Mouse (Mus musculus): ENCODE results near the gene Dennd1a. TPM values are rescaled to one million over a fixed set of nuclear protein-coding genes. Genes with fewer than 3 reads are reported as not detected.

Dennd1a gene
- polyA plus RNA-seq, 1 experiment from 2014 or later = 10.3 TPM

DNA sequence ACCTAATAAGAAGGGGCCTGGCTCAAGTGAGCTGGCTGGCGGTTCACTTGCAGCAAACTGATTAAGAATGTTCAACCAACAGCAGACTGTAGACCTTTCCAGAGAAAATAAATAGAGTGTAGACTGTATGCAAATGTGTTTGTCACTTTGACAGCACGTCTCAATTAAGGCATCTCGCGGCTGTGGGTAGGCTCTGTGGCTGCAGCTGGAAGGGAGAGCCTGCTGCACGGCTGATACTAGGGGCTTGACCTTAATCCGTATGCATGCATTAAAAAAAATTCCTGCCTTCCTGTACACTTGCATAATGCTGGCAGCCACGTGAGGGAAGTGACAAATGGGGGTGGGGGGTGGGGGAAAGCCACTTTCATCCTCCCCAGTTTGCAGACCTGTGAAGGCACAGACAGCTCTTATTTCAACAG lies 445.0 kb downstream of the Dennd1a start:
- Histone ChIP-seq H3K4me3 (ENCODE audit: low read depth, low read length) (no peak overlapping the region), H3K4me2 (replicated peaks; ENCODE audit: low read depth) (no peak overlapping the region), H3K27me3 (replicated peaks; ENCODE audit: control insufficient read depth, insufficient read depth, low read length) (no peaks in the 10 kb centered on the region), H3K9me3 (ENCODE audit: control insufficient read depth) (no peaks in the 10 kb centered on the region), H3K9ac (ENCODE audit: low read depth, low read length) (no peak overlapping the region), H3K36me3 (ENCODE audit: control insufficient read depth, insufficient read depth) (no peaks in the 10 kb centered on the region; the same call in 1 of the 2 replicates), H3K4me1 (replicated peaks; ENCODE audit: control insufficient read depth, insufficient read depth, low read length) (peaks cover 5% of the 10 kb centered on the region; the same call in 1 of the 2 replicates), H3K27ac (ENCODE audit: low read depth, low read length) (no peak overlapping the region)
- no peak for TF ChIP-seq CTCF (IDR thresholded peaks at IDR 0.05; ENCODE audit: low read depth)
- WGBS = 40% methylated on average over 7 of the region's 7 CpGs
- ATAC-seq = no peak

DNA sequence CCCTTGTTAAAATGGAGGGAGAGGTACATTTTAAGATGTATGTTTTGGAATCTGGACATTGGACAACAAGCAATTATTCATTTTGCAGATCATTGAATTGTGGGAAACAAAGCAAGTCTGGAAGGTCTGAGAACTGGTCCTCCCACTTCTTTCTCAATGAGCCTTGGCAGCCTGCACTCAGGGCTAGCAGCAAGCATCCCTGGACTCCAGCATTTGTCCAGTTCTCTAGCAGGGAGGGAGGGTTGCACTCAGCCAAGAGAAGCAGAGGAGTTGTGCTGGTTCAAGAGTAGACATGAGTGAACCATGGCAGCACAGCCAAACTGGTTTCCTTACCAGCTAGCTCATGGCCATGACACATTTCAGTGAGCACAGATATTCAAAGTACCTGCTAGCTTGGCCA lies 447.3 kb downstream of the Dennd1a start:
- ATAC-seq = no peak
- no peak overlapping the region for H3K4me3 ChIP-seq (ENCODE audit: low read depth, low read length)
- H3K9ac ChIP-seq (ENCODE audit: low read depth, low read length) = no peak overlapping the region
- no peaks in the 10 kb centered on the region for H3K27me3 ChIP-seq (replicated peaks; ENCODE audit: control insufficient read depth, insufficient read depth, low read length)
- TF ChIP-seq CTCF (IDR thresholded peaks at IDR 0.05; ENCODE audit: low read depth) = no peak
- H3K4me2 ChIP-seq (replicated peaks; ENCODE audit: low read depth) = no peak overlapping the region
- H3K27ac ChIP-seq (ENCODE audit: low read depth, low read length) = no peak overlapping the region
- H3K9me3 ChIP-seq (ENCODE audit: control insufficient read depth) = no peaks in the 10 kb centered on the region
- H3K4me1 ChIP-seq (replicated peaks; ENCODE audit: control insufficient read depth, insufficient read depth, low read length) = peaks cover 5% of the 10 kb centered on the region; the same call in 1 of the 2 replicates
- H3K36me3 ChIP-seq (ENCODE audit: control insufficient read depth, insufficient read depth) = no peaks in the 10 kb centered on the region; the same call in 1 of the 2 replicates

GRCm38 (mm10) chr2:37838202-37838984 lies 448.8 kb downstream of the Dennd1a start:
- H3K4me3 ChIP-seq (ENCODE audit: low read depth, low read length) = no peak overlapping the region
- H3K4me1 ChIP-seq (replicated peaks; ENCODE audit: control insufficient read depth, insufficient read depth, low read length) = peaks cover 5% of the 10 kb centered on the region; the same call in 1 of the 2 replicates
- no peaks in the 10 kb centered on the region for H3K9me3 ChIP-seq (ENCODE audit: control insufficient read depth)
- H3K4me2 ChIP-seq (replicated peaks; ENCODE audit: low read depth) = no peak overlapping the region; the same call in 1 of the 2 replicates
- no peaks in the 10 kb centered on the region for H3K27me3 ChIP-seq (replicated peaks; ENCODE audit: control insufficient read depth, insufficient read depth, low read length)
- 55% methylated on average over 7 of the region's 7 CpGs for WGBS
- no peaks in the 10 kb centered on the region; the same call in 1 of the 2 replicates for H3K36me3 ChIP-seq (ENCODE audit: control insufficient read depth, insufficient read depth)
- peak overlapping the region; percentile 35; the same call in 1 of the 2 replicates for H3K27ac ChIP-seq (ENCODE audit: low read depth, low read length)
- no peak overlapping the region for H3K9ac ChIP-seq (ENCODE audit: low read depth, low read length)
- peak; percentile 90 for ATAC-seq
- no peak for TF ChIP-seq CTCF (IDR thresholded peaks at IDR 0.05; ENCODE audit: low read depth)

DNA sequence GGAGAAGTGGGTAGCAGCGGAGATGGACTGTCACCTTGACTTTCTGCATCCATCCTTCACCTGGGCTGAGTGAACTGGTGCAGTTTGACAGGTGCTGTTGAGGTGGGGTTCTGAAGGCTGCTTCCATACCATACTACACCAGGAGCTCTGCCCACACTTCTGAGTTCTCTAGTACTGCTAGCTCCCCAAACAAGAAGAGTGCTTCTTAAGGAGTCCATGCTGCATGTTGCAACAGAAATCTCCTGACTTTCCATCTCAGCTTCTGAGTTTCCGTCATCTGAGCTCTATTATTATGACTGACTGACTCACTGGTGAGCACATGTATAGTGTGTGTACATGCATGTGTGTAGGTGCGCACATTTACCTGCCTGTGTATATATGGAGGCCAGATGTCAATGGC lies 449.6 kb downstream of the Dennd1a start:
- peaks cover 5% of the 10 kb centered on the region; the same call in 1 of the 2 replicates for H3K4me1 ChIP-seq (replicated peaks; ENCODE audit: control insufficient read depth, insufficient read depth, low read length)
- no peaks in the 10 kb centered on the region for H3K27me3 ChIP-seq (replicated peaks; ENCODE audit: control insufficient read depth, insufficient read depth, low read length)
- no peak overlapping the region for H3K9ac ChIP-seq (ENCODE audit: low read depth, low read length)
- TF ChIP-seq CTCF (IDR thresholded peaks at IDR 0.05; ENCODE audit: low read depth) = no peak
- no peak overlapping the region for H3K4me2 ChIP-seq (replicated peaks; ENCODE audit: low read depth)
- ATAC-seq = no peak
- no peaks in the 10 kb centered on the region for H3K9me3 ChIP-seq (ENCODE audit: control insufficient read depth)
- no peak overlapping the region for H3K4me3 ChIP-seq (ENCODE audit: low read depth, low read length)
- 89% methylated on average over 3 of the region's 3 CpGs for WGBS
- no peaks in the 10 kb centered on the region; the same call in 1 of the 2 replicates for H3K36me3 ChIP-seq (ENCODE audit: control insufficient read depth, insufficient read depth)
- H3K27ac ChIP-seq (ENCODE audit: low read depth, low read length) = no peak overlapping the region

DNA sequence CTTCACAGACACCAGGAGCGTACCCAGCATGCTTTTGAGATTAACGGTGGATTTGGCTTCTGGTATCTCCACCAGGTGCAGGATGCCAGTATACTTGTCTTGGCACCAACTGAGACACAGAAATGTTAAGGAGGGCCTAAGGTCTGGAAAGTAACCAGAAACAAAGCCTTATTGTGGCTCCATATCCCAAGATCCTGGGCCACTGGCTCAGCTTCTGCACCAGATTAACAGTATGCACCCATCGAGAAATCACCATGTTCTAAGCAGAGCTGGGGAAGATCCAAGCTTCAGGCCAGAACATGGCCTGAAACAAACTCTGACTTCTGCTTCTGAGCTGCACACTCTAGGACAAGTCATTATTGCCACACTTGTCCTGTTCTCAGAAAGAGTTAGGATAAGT lies 450.3 kb downstream of the Dennd1a start:
- H3K4me2 ChIP-seq (replicated peaks; ENCODE audit: low read depth) = no peak overlapping the region
- no peaks in the 10 kb centered on the region; the same call in 1 of the 2 replicates for H3K36me3 ChIP-seq (ENCODE audit: control insufficient read depth, insufficient read depth)
- peaks cover 5% of the 10 kb centered on the region; the same call in 1 of the 2 replicates for H3K4me1 ChIP-seq (replicated peaks; ENCODE audit: control insufficient read depth, insufficient read depth, low read length)
- H3K27me3 ChIP-seq (replicated peaks; ENCODE audit: control insufficient read depth, insufficient read depth, low read length) = no peaks in the 10 kb centered on the region
- no peak for ATAC-seq
- H3K9me3 ChIP-seq (ENCODE audit: control insufficient read depth) = no peaks in the 10 kb centered on the region
- no peak overlapping the region for H3K4me3 ChIP-seq (ENCODE audit: low read depth, low read length)
- no peak for TF ChIP-seq CTCF (IDR thresholded peaks at IDR 0.05; ENCODE audit: low read depth)
- no peak overlapping the region for H3K9ac ChIP-seq (ENCODE audit: low read depth, low read length)
- no peak overlapping the region for H3K27ac ChIP-seq (ENCODE audit: low read depth, low read length)
- 95% methylated on average over 3 of the region's 3 CpGs for WGBS

GRCm38 (mm10) chr2:37832253-37832652 lies 454.9 kb downstream of the Dennd1a start:
- no peak overlapping the region for H3K4me2 ChIP-seq (replicated peaks; ENCODE audit: low read depth)
- H3K27ac ChIP-seq (ENCODE audit: low read depth, low read length) = no peak overlapping the region
- TF ChIP-seq CTCF (IDR thresholded peaks at IDR 0.05; ENCODE audit: low read depth) = no peak
- H3K9ac ChIP-seq (ENCODE audit: low read depth, low read length) = no peak overlapping the region
- ATAC-seq = no peak
- H3K4me1 ChIP-seq (replicated peaks; ENCODE audit: control insufficient read depth, insufficient read depth, low read length) = no peaks in the 10 kb centered on the region
- H3K27me3 ChIP-seq (replicated peaks; ENCODE audit: control insufficient read depth, insufficient read depth, low read length) = no peaks in the 10 kb centered on the region
- WGBS = 81% methylated on average over 10 of the region's 10 CpGs
- H3K9me3 ChIP-seq (ENCODE audit: control insufficient read depth) = no peaks in the 10 kb centered on the region
- no peak overlapping the region for H3K4me3 ChIP-seq (ENCODE audit: low read depth, low read length)
- peaks cover 5% of the 10 kb centered on the region; the same call in 1 of the 2 replicates for H3K36me3 ChIP-seq (ENCODE audit: control insufficient read depth, insufficient read depth)
